Mouse (Mus musculus) lung, adult 18-20 months (tissue): ENCODE data around the gene Mgea5.
A peak's percentile ranks its signal among the peaks of the same experiment; 100 is the strongest.

ENCODE experiments used
- DNase-seq, 2 experiments: peaks; one replicate each; pipeline ENCODE4 v3.0.0; 2022; ENCODE audit warnings: mixed read lengths in 2 of 2

Gene Mgea5

GRCm38 (mm10) chr19:45747028-45747867, 36.4 kb downstream of the Mgea5 start:
- DNase-seq: peak; percentile 82 to 86

GRCm38 (mm10) chr19:45746153-45747020, 37.2 kb downstream of the Mgea5 start:
- peak; percentile 75 to 79 for DNase-seq

GRCm38 (mm10) chr19:45745344-45746152, 38.1 kb downstream of the Mgea5 start:
- DNase-seq: no peak

- no peak for DNase-seq
Measured at GRCm38 (mm10) chr19:45743619-45744018, 40.0 kb downstream of the Mgea5 start.

- DNase-seq: no peak
Measured at GRCm38 (mm10) chr19:45742984-45743575, 40.6 kb downstream of the Mgea5 start.

GRCm38 (mm10) chr19:45742218-45742983, 41.2 kb downstream of the Mgea5 start, which contains the start of gene Fgf8:
Fgf8 (minus strand) TSS chr19:45742915.
- no peak for DNase-seq

GRCm38 (mm10) chr19:45741431-45742217, 42.0 kb downstream of the Mgea5 start:
- no peak for DNase-seq

- no peak for DNase-seq
Measured at GRCm38 (mm10) chr19:45740817-45741216, 42.8 kb downstream of the Mgea5 start.

GRCm38 (mm10) chr19:45740233-45740632, 43.4 kb downstream of the Mgea5 start:
- DNase-seq: no peak

- DNase-seq: no peak
Measured at GRCm38 (mm10) chr19:45738521-45738920, 45.1 kb downstream of the Mgea5 start.

- no peak for DNase-seq
Measured at GRCm38 (mm10) chr19:45737846-45738484, 45.7 kb downstream of the Mgea5 start.

- DNase-seq: no peak
Measured at GRCm38 (mm10) chr19:45737208-45737845, 46.3 kb downstream of the Mgea5 start.

GRCm38 (mm10) chr19:45736855-45737207, 46.8 kb downstream of the Mgea5 start:
- DNase-seq: peak; percentile 36 to 48

- no peak for DNase-seq
Measured at GRCm38 (mm10) chr19:45736241-45736640, 47.4 kb downstream of the Mgea5 start.

- DNase-seq: no peak
Measured at GRCm38 (mm10) chr19:45734762-45735161, 48.9 kb downstream of the Mgea5 start.

GRCm38 (mm10) chr19:45734191-45734590, 49.4 kb downstream of the Mgea5 start:
- DNase-seq: no peak

- DNase-seq: no peak
Measured at GRCm38 (mm10) chr19:45733564-45733963, 50.1 kb downstream of the Mgea5 start.

GRCm38 (mm10) chr19:45731658-45732057, 52.0 kb downstream of the Mgea5 start:
- no peak for DNase-seq

- no peak for DNase-seq
Measured at GRCm38 (mm10) chr19:45730042-45730441, 53.6 kb downstream of the Mgea5 start.

- DNase-seq: no peak
Measured at GRCm38 (mm10) chr19:45727231-45727630, 56.4 kb downstream of the Mgea5 start.
